Mouse (Mus musculus): ENCODE data around the gene B3gnt9. TPM values are rescaled to one million over a fixed set of nuclear protein-coding genes. Genes with fewer than 3 reads are reported as not detected.
"Not testable (repeated sequence)": the region's sequence is repeated elsewhere in the genome, so short reads cannot be mapped to it uniquely, and the experiment has no call there.

The B3gnt9 gene
- polyA plus RNA-seq, 1 experiment = 6.6 TPM

DNA sequence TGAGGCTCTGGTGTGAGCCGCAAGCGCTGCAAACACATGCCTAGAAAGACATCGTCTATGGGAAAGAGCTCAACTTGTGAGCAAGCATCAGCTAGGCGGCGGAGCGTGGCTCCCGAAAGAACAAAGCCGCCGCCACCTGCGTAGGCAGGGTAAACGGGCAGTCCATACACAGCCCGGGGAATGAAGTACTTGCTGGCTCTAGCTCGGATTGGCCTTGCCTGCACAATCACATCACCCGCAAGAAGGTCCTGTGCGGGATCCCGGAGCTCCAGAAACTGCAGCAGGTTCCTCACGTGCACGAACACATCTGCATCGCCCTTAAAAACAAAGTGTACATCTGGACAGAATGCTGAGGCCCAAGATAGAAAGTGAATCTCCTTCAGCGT is 1.2 kb downstream of the B3gnt9 start:
- DNase-seq (ENCODE audit: low read depth) = no peak
- TF ChIP-seq CTCF (IDR thresholded peaks at IDR 0.05; ENCODE audit: borderline replicate concordance, extremely low read depth, insufficient read depth, insufficient read length) (no peak), POLR2A (IDR thresholded peaks at IDR 0.05; ENCODE audit: borderline replicate concordance, extremely low read depth, insufficient read depth, insufficient read length, poor library complexity, severe bottlenecking) (no peak)

DNA sequence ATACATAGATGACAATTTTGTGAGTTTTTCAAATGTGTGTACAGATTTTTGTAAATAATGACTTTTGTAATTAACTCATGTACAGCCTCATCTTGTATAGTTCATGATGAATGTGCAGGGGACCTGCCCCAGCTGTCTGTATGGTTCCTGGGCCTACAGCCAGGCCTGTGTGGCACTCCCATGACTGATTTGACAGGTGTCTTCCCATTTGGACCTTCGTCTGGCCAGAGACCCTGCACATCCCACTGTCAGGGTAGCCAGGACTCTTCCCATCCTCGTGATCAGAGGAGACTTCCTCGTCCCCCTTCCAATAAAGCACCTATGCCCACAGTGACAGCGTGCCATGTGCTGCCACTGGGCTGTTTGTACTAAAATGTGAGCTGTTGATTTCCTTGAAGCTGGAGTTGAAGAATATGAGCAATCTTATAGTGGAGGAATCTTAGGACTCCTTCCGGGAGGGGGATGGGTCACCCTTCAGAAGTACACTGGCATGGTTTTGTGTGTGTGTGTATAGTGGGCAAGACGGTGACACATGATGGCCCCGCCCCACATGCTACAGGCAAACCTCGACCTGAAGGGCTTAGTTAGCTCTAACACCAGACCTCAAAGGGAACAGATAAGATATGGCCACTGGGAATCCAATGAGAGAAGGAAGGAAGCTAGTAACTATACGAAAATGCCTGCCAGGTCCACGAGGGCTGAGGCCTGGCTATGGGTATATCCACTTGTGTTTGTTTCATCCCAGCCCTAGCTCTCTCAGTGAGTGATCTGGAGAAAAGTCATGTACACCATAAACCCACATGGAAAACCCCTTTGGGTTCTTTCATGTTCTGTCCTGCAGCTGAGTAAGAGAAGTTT is 2.0 kb downstream of the B3gnt9 start:
- no peak for TF ChIP-seq POLR2A (IDR thresholded peaks at IDR 0.05; ENCODE audit: borderline replicate concordance, extremely low read depth, insufficient read depth, insufficient read length, poor library complexity, severe bottlenecking)
- TF ChIP-seq CTCF (IDR thresholded peaks at IDR 0.05; ENCODE audit: borderline replicate concordance, extremely low read depth, insufficient read depth, insufficient read length) = no peak
- DNase-seq (ENCODE audit: low read depth) = no peak

DNA sequence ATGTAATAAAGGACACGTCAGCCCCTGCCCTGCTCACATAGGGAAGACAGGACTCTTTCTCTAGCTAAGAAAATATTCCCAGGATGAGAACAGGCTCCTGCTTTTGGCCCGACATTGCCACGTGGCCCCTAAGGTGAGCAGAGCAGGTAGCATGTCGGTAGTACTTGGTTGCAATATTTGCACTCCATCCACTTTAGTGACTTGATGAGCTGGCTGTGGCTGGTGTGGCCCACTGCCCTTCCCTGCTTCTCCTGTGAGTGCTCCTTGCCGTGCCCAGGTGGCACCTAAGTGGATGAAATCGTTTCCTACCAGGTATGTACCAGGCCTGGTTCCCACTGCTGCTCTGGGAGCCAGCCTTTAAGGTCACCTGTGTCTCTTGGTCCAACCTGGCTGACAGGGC is 3.0 kb downstream of the B3gnt9 start:
- no peak for TF ChIP-seq CTCF (IDR thresholded peaks at IDR 0.05; ENCODE audit: borderline replicate concordance, extremely low read depth, insufficient read depth, insufficient read length)
- TF ChIP-seq POLR2A (IDR thresholded peaks at IDR 0.05; ENCODE audit: borderline replicate concordance, extremely low read depth, insufficient read depth, insufficient read length, poor library complexity, severe bottlenecking) = no peak
- DNase-seq (ENCODE audit: low read depth) = no peak

DNA sequence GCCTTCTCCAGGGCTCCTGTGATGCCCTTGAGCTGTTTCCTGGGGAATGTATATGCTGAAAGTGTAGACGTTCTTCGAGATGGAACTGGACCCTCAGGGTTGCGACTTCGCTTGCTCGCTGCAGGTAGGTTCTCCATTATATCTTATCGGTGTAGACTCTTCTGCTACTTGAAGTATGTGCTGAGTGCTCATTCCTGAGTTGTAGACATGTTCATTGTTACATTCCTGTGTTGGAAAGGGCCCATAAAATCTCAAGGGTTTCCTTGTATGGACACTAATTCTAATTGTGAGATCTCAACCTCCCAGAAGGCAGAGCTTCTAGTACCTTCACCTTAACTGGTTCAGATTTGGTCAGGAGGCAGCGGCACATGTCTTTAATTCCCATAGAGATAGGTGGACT is 13.9 kb downstream of the B3gnt9 start:
- TF ChIP-seq POLR2A (IDR thresholded peaks at IDR 0.05; ENCODE audit: borderline replicate concordance, extremely low read depth, insufficient read depth, insufficient read length, poor library complexity, severe bottlenecking) (no peak), CTCF (IDR thresholded peaks at IDR 0.05; ENCODE audit: borderline replicate concordance, extremely low read depth, insufficient read depth, insufficient read length) (no peak)
- DNase-seq (ENCODE audit: low read depth) = no peak

DNA sequence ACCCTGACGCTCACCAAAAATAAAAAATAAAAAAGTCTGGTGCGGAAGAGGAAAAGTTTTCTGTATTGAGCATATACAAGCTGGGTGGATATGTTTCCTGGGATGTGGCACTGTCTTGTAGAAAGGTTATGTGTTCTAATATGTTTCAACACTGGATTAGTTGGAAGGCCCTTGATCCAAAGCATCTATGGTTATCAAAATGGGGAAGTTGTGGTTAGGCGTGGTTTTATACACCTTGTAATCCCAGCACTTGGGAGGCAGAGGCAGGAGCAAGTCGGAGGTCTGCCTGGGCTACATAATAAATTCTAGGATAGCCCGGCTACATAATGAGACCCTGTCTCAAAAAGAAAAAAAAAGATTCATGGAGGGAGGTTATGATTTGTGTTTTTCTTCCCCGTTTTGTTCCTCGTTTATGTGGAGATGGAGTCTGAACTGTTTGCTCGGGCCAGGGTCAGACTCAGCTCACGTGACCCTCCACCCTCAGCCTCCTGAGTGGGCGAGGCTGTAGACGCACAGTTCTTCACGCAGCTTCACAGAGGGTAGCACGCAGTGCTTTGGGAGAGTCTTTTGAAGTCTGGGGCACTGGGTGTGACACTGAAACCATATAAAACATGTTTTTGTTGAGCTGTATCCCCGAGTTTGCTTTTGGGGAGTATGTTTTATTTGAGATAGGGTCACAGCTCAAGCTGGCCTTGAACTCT is 17.4 kb downstream of the B3gnt9 start:
- no peak for DNase-seq (ENCODE audit: low read depth)
- no peak for TF ChIP-seq CTCF (IDR thresholded peaks at IDR 0.05; ENCODE audit: borderline replicate concordance, extremely low read depth, insufficient read depth, insufficient read length)
- TF ChIP-seq POLR2A (IDR thresholded peaks at IDR 0.05; ENCODE audit: borderline replicate concordance, extremely low read depth, insufficient read depth, insufficient read length, poor library complexity, severe bottlenecking) = no peak

DNA sequence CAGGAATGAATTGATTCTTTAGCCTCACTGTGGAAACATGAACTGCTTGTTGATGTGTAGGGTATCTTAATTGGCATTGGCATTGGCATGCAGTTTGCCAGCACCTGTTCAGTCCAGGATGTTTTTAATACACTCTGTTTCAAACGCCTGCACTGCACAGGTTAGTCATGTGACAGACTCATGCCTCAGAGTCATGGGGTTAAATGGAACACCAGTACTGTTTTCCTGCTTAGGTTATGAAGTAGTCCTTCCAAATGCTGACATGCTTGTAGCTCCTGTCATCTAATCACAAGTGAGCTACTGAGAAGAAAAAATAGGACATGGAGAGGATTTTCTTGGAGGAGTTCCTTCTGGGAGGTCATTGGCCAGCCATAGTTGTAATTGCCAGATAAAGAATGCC is 19.7 kb downstream of the B3gnt9 start:
- no peak for DNase-seq (ENCODE audit: low read depth)

DNA sequence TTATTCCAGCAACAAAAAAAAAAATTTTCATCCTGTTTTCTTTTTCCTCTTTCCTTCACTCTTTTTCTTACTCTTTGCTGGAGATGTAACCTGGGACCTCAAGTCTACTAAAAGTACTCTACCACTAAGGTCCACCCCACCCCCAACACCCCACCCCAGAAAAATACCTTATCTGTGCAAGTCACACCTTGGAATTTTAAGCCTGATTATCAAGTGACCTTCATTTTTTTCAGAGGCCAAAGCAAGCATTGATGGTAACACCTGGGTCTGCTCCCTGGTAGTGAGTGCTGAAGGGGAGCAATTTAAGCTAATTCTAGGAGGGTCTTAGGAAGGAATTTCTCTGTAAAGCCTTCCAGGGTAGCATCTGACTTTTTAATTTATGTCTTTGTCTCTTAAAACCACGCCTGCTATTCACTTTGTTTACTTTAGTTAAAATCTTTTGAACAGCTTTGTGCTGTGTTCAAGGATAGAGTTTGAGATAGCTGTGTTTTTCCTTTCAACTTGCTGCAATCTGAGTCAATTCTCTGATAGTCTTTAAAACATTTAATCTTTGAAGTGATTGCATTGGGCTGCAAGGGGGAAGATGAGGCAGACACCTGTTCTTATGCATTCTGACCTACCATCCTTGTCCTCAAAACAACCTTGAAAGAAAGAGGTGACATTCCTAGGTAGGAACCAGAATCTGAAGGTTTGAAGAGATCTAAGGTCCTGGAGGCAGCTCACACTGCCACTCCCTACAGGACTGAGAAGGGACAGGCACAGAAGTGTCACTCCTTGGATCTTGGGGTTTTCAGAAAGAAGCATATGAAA is 21.6 kb downstream of the B3gnt9 start:
- no peak for TF ChIP-seq POLR2A (IDR thresholded peaks at IDR 0.05; ENCODE audit: borderline replicate concordance, extremely low read depth, insufficient read depth, insufficient read length, poor library complexity, severe bottlenecking)
- no peak for TF ChIP-seq CTCF (IDR thresholded peaks at IDR 0.05; ENCODE audit: borderline replicate concordance, extremely low read depth, insufficient read depth, insufficient read length)
- DNase-seq (ENCODE audit: low read depth) = no peak

More for the DNA sequence above, 19.7 kb downstream of the B3gnt9 start:
- TF ChIP-seq CTCF (IDR thresholded peaks at IDR 0.05; ENCODE audit: borderline replicate concordance, extremely low read depth, insufficient read depth, insufficient read length) = no peak
- no peak for TF ChIP-seq POLR2A (IDR thresholded peaks at IDR 0.05; ENCODE audit: borderline replicate concordance, extremely low read depth, insufficient read depth, insufficient read length, poor library complexity, severe bottlenecking)

DNA sequence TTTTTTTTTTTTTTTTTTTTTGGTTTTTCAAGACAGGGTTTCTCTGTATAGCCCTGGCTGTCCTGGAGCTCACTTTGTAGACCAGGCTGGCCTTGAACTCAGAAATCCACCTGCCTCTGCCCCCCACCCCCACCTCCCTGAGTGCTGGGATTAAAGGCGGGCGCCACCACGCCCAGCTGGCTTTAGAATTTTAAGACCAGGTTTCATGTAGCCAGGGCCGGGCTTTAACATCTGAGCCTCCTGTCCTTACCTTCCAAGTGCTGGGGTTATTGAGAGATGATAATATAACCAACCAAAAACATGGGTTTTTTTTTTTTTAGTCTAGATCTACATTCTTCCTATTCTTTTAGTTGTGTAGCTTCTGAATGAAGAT is 22.6 kb downstream of the B3gnt9 start:
- DNase-seq (ENCODE audit: low read depth) = not testable (repeated sequence)

DNA sequence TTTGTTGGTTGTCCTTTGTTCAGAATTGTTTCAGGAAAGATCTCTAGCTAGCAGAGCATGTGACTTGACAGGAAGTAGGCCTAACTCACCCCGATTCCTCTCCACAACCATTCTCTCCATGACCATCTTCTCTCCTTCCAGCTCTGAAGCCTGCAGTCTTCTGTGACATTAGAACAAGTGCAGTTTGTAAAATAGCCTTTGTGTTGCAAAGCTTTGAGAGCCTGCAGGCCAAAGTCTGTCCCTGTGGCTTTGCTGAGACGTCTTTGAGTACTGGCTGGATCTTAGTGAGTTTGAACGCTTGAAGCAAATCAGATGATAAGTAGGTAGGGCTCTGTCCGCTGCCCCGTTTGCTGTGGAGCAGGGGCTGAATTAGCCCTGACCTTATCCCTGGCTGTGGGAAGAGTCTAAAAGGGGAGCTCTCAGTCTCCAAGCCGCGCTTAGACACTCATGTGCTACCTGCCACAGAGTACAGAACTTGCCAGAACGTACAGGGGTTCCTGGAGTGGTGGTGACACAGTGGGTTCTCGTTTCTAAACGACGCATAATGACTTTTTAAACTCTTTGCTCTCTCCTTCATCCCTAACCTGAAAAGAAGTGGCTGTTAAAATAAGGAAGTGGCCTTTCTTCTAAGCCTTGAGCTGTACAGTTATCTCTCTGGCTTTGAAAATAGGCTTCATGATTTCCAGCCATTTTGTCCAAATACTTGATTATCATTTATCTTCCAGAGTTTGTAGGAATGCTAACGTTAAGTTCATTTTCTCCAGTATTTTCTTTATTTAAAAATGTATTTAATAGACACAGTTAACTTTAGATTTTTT is 23.2 kb downstream of the B3gnt9 start:
- TF ChIP-seq CTCF (IDR thresholded peaks at IDR 0.05; ENCODE audit: borderline replicate concordance, extremely low read depth, insufficient read depth, insufficient read length) (no peak), POLR2A (IDR thresholded peaks at IDR 0.05; ENCODE audit: borderline replicate concordance, extremely low read depth, insufficient read depth, insufficient read length, poor library complexity, severe bottlenecking) (no peak)
- DNase-seq (ENCODE audit: low read depth) = no peak

DNA sequence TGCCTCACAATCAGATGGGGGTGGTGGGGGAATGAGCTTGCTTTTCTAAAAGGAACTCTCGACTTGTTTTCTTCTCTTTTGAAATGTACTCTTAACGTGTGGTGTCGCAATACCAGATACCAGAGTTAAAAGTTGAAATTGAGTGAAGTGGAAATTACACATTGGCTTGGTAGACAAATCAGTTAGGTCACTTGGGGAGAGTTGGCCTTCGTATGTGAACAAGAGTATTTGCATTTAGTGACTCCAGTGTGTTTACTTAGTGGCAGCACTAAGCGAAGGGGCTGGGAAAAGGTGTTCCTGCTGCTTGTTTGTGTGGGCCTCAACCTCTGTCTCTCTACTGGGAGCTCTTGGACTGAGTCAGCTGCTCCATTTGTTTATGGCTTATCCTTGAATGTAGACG is 29.0 kb downstream of the B3gnt9 start:
- TF ChIP-seq CTCF (IDR thresholded peaks at IDR 0.05; ENCODE audit: borderline replicate concordance, extremely low read depth, insufficient read depth, insufficient read length) (no peak), POLR2A (IDR thresholded peaks at IDR 0.05; ENCODE audit: borderline replicate concordance, extremely low read depth, insufficient read depth, insufficient read length, poor library complexity, severe bottlenecking) (no peak)

DNA sequence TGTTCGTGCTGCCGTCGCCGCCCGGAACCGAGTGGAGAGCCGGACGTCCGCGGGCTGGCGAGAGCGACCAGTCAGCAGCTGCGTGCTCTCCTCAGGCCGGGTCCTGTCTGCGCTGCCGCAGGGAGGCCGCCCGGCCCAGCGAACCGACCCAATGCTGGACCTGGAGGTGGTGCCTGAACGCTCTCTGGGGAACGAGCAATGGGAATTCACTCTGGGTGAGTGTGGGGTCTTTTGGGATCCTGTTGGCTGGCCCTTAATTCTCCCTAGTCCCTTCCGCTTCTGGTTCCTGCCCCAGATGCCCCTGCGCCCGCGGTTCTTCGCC is 29.7 kb downstream of the B3gnt9 start:
- no peak for DNase-seq (ENCODE audit: low read depth)

More for the DNA sequence above, 29.0 kb downstream of the B3gnt9 start:
- no peak for DNase-seq (ENCODE audit: low read depth)

More for the DNA sequence above, 29.7 kb downstream of the B3gnt9 start:
- TF ChIP-seq CTCF (IDR thresholded peaks at IDR 0.05; ENCODE audit: borderline replicate concordance, extremely low read depth, insufficient read depth, insufficient read length) = no peak
- TF ChIP-seq POLR2A (IDR thresholded peaks at IDR 0.05; ENCODE audit: borderline replicate concordance, extremely low read depth, insufficient read depth, insufficient read length, poor library complexity, severe bottlenecking) = 0 out of 2 replicates have a peak, but pooled peaks have one; percentile 16
